8 mouse cellular contexts compared by ENCODE assay signal in genomic region chr7:16048675-16049575, GRCm38 (mm10). TPM values are rescaled to one million over a fixed set of nuclear protein-coding genes. Genes with fewer than 3 reads are reported as not detected.
A peak's percentile ranks its signal among the peaks of the same experiment; 100 is the strongest.
DNase-seq lines count a peak whose midpoint lies in the region; ATAC-seq and TF ChIP-seq lines count a peak whose summit lies in the region.

No protein-coding gene starts in this region.

- TF ChIP-seq CTCF in liver, adult 2 months (IDR thresholded peaks at IDR 0.05; ENCODE audit: low read depth, low read length) = no peak

- H3K4me1 ChIP-seq in heart, embryonic 16.5 days (ENCODE audit: control insufficient read depth, insufficient read depth, low read length) = peaks cover 38% of the 10 kb centered on the region
- H3K4me1 ChIP-seq in liver, adult 2 months (ENCODE audit: control insufficient read depth, insufficient read depth, low read length) = peaks cover 21% of the 10 kb centered on the region

- no peaks in the 10 kb centered on the region for H3K27me3 ChIP-seq in heart, embryonic 16.5 days (ENCODE audit: control insufficient read depth, insufficient read depth, low read length)
- H3K27me3 ChIP-seq in liver, adult 2 months (ENCODE audit: control insufficient read depth, insufficient read depth, low read length) = no peaks in the 10 kb centered on the region

- 7% methylated on average over 36 of the region's 36 CpGs for WGBS in heart, embryonic 16.5 days
- WGBS in liver, adult 2 months = 6% methylated on average over 36 of the region's 36 CpGs

- peak; percentile 4; the same call in 1 of the 2 replicates for ATAC-seq in frontal cortex, adult (ENCODE audit: low TSS enrichment)
- ATAC-seq in heart, embryonic 16.5 days (replicated peaks; ENCODE audit: extremely low read depth, insufficient read depth, low FRiP score) = no peak

- peak overlapping the region; percentile 73 for H3K27ac ChIP-seq in heart, embryonic 16.5 days (ENCODE audit: low read length)
- peak overlapping the region; percentile 36 for H3K27ac ChIP-seq in liver, adult 2 months (replicated peaks; ENCODE audit: insufficient read depth, low read depth, low read length)

- DNase-seq in frontal cortex, adult 2 months (ENCODE audit: extremely low spot score in 1 of 2, low spot score in 1 of 2) = no peak
- peak; percentile 30 for DNase-seq in thymus, postnatal 14 days
- DNase-seq in thymus, adult 18-20 months = no peak
- peak; percentile 41 for DNase-seq in liver, adult 2 months (ENCODE audit: extremely low read depth, low read depth, low spot score)
- peak; percentile 29 to 38 for DNase-seq in spleen, postnatal 36 days (ENCODE audit: low spot score in 2 of 2)
- DNase-seq in testis, postnatal 10 days (ENCODE audit: low spot score) = no peak

- peak overlapping the region; percentile 72 for H3K9ac ChIP-seq in heart, embryonic 16.5 days (ENCODE audit: low read length)
- peak overlapping the region; percentile 88 for H3K9ac ChIP-seq in liver, adult 2 months (ENCODE audit: low read depth, low read length)

- TF ChIP-seq POLR2A in liver, adult 2 months (IDR thresholded peaks at IDR 0.05; ENCODE audit: extremely low read depth, insufficient read depth, low read length) = no peak

- peak overlapping the region; percentile 67 for H3K4me2 ChIP-seq in heart, embryonic 16.5 days (ENCODE audit: low read depth, low read length)

- no peaks in the 10 kb centered on the region for H3K36me3 ChIP-seq in heart, embryonic 16.5 days (ENCODE audit: control insufficient read depth, insufficient read depth)
- H3K36me3 ChIP-seq in liver, adult 2 months (ENCODE audit: control insufficient read depth, insufficient read depth, low read length) = no peaks in the 10 kb centered on the region

- peaks cover 31% of the 10 kb centered on the region for H3K79me2 ChIP-seq in liver, adult 2 months (ENCODE audit: control insufficient read depth, insufficient read depth, low read length)

- H3K4me3 ChIP-seq in heart, embryonic 16.5 days (ENCODE audit: low read length) = peak overlapping the region; percentile 67
- H3K4me3 ChIP-seq in liver, adult 2 months (ENCODE audit: insufficient read depth, low read depth, low read length) = peak overlapping the region; percentile 86

- no peaks in the 10 kb centered on the region for H3K9me3 ChIP-seq in heart, embryonic 16.5 days (replicated peaks; ENCODE audit: control insufficient read depth, low read length)

RNA-seq across cellular contexts. Expression of gene Bicra, which starts 1.2 kb away (rescaled TPM):
- polyA plus RNA-seq in frontal cortex, adult 2 months (2012; rRNA removed) = 10.2 and 10.6 TPM in 2 replicates
- 4.7 and 4.8 TPM in 2 replicates for polyA plus RNA-seq in heart, embryonic 16.5 days (2015; fragmentation: Nextera tagmentation; extraction: Ambion mirVana)
- 0.55 and 0.87 TPM in 2 replicates for total RNA-seq in liver, adult 2 months (2014; rRNA removed)
- 3.6 and 4.6 TPM in 2 replicates for polyA plus RNA-seq in liver, adult 2 months (2012; rRNA removed)

RNA-seq across cellular contexts. Expression of gene Zfp541, which starts 12.7 kb away (rescaled TPM):
- 0.40 and 0.42 TPM in 2 replicates for polyA plus RNA-seq in frontal cortex, adult 2 months (2012; rRNA removed)
- 0.05 TPM in 1 of 2 replicates, not detected in the other for polyA plus RNA-seq in heart, embryonic 16.5 days (2015; fragmentation: Nextera tagmentation; extraction: Ambion mirVana)
- total RNA-seq in liver, adult 2 months (2014; rRNA removed) = not detected in 2 replicates
- polyA plus RNA-seq in liver, adult 2 months (2012; rRNA removed) = 0.02 TPM in 1 of 2 replicates, not detected in the other

RNA-seq across cellular contexts. Expression of gene Napa, which starts 49.3 kb away (rescaled TPM):
- polyA plus RNA-seq in frontal cortex, adult 2 months (2012; rRNA removed) = 368 and 442 TPM in 2 replicates
- 166 and 168 TPM in 2 replicates for polyA plus RNA-seq in heart, embryonic 16.5 days (2015; fragmentation: Nextera tagmentation; extraction: Ambion mirVana)
- total RNA-seq in liver, adult 2 months (2014; rRNA removed) = 47.4 and 58.7 TPM in 2 replicates
- 101 and 146 TPM in 2 replicates for polyA plus RNA-seq in liver, adult 2 months (2012; rRNA removed)

Comparison
In these comparisons a context has a peak if more than half of its experiments do, and no peak if none do; other contexts are left out.
1. DNase-seq: peak in thymus, postnatal 14 days (single experiment), liver, adult 2 months (single experiment) and spleen, postnatal 36 days (2 of 2); none in frontal cortex, adult 2 months (0 of 2), thymus, adult 18-20 months (0 of 2) and testis, postnatal 10 days (single experiment).